Mouse (Mus musculus) intestine, embryonic 16.5 days (tissue): ENCODE measurements around the gene Rad51b. TPM values are rescaled to one million over a fixed set of nuclear protein-coding genes. Genes with fewer than 3 reads are reported as not detected.
A peak's percentile ranks its signal among the peaks of the same experiment; 100 is the strongest.

ENCODE experiments used
- ATAC-seq: fragments of 200-750 bp; cut with Nextera tagmentation; 2 replicates; pipeline ENCODE4 v1.8.0; 2017; ENCODE audit warnings: moderate TSS enrichment, moderate library complexity
- H3K27ac ChIP-seq: fragments of 300-500 bp; sonication (generic); 2 replicates; pipeline ENCODE4 v1.5.1; 2014; ENCODE audit warnings: mild to moderate bottlenecking, low read length
- H3K27me3 ChIP-seq: fragments of 300-500 bp; sonication (generic); replicated peaks from 2 replicates; pipeline ENCODE4 v1.6.1; 2014; ENCODE audit warnings: low read length, control low read depth, mixed read lengths; ENCODE audit not compliant: control insufficient read depth, insufficient read depth
- H3K36me3 ChIP-seq: fragments of 300-500 bp; sonication (generic); 2 replicates; pipeline ENCODE4 v1.6.1; 2014; ENCODE audit warnings: low read length, control low read depth; ENCODE audit not compliant: control insufficient read depth, insufficient read depth
- H3K4me1 ChIP-seq: fragments of 300-500 bp; sonication (generic); 2 replicates; pipeline ENCODE4 v1.6.1; 2014; ENCODE audit warnings: low read length, control low read depth, mixed read lengths; ENCODE audit not compliant: control insufficient read depth, insufficient read depth
- H3K4me2 ChIP-seq: fragments of 300-500 bp; sonication (generic); 2 replicates; pipeline ENCODE4 v1.6.1; 2014; ENCODE audit warnings: low read depth, low read length, control low read depth
- H3K4me3 ChIP-seq: fragments of 300-500 bp; sonication (generic); 2 replicates; pipeline ENCODE4 v1.5.1; 2014; ENCODE audit warnings: mild to moderate bottlenecking, low read length
- H3K9ac ChIP-seq: fragments of 300-500 bp; sonication (generic); 2 replicates; pipeline ENCODE4 v1.6.1; 2014; ENCODE audit warnings: low read depth, low read length
- H3K9me3 ChIP-seq: fragments of 300-500 bp; sonication (generic); 2 replicates; pipeline ENCODE4 v1.6.1; 2016; ENCODE audit warnings: low read length, control low read depth; ENCODE audit not compliant: control insufficient read depth
- WGBS: fragments of 180-500 bp; shearing (Covaris S2); extraction: QIAGEN DNeasy Blood & Tissue Kit; methylation state at CpG from one replicate; pipeline ENCODE4 v1.1.7; 2014; 5-methylcytosine and 5-hydroxymethylcytosine counted together
- polyA plus RNA-seq: library from polyadenylated mRNA; unstranded; fragments of >200 nt; fragmentation: Nextera tagmentation; extraction: Ambion mirVana; gene quantifications from 2 replicates; pipeline ENCODE4 v1.2.1, GENCODE M21; 2015

Gene Rad51b
- polyA plus RNA-seq, 1 experiment from 2014 or later: 6.8 TPM

GRCm38 (mm10) chr12:79655138-79655537 is 358.1 kb downstream of the Rad51b start:
- H3K4me1 ChIP-seq: peaks cover 4% of the 10 kb centered on the region; the same call in 1 of the 2 replicates
- no peaks in the 10 kb centered on the region for H3K9me3 ChIP-seq
- H3K9ac ChIP-seq: no peak overlapping the region
- H3K36me3 ChIP-seq: no peaks in the 10 kb centered on the region
- WGBS: 96% methylated on average over 5 of the region's 5 CpGs
- no peaks in the 10 kb centered on the region for H3K27me3 ChIP-seq
- no peak overlapping the region for H3K4me3 ChIP-seq
- H3K27ac ChIP-seq: no peak overlapping the region
- no peak overlapping the region for H3K4me2 ChIP-seq
- ATAC-seq: no peak

GRCm38 (mm10) chr12:79658861-79659260 is 361.8 kb downstream of the Rad51b start:
- no peak overlapping the region for H3K4me2 ChIP-seq
- WGBS: 66% methylated on average over 3 of the region's 3 CpGs
- no peak for ATAC-seq
- no peak overlapping the region for H3K4me3 ChIP-seq
- H3K27ac ChIP-seq: no peak overlapping the region
- H3K9me3 ChIP-seq: no peaks in the 10 kb centered on the region
- no peaks in the 10 kb centered on the region for H3K27me3 ChIP-seq
- no peaks in the 10 kb centered on the region for H3K36me3 ChIP-seq
- peaks cover 24% of the 10 kb centered on the region for H3K4me1 ChIP-seq
- H3K9ac ChIP-seq: no peak overlapping the region

- ATAC-seq: peak; percentile 66
- peaks cover 29% of the 10 kb centered on the region for H3K4me1 ChIP-seq
Measured at GRCm38 (mm10) chr12:79661270-79661669, 364.2 kb downstream of the Rad51b start.

GRCm38 (mm10) chr12:79663131-79663892 is 366.2 kb downstream of the Rad51b start:
- Histone ChIP-seq H3K9me3 (peaks cover 3% of the 10 kb centered on the region), H3K27ac (peak overlapping the region; percentile 40), H3K4me1 (peaks cover 27% of the 10 kb centered on the region), H3K4me3 (no peak overlapping the region), H3K36me3 (no peaks in the 10 kb centered on the region; the same call in 1 of the 2 replicates), H3K9ac (no peak overlapping the region), H3K4me2 (peak overlapping the region; percentile 4; the same call in 1 of the 2 replicates), H3K27me3 (no peaks in the 10 kb centered on the region)
- WGBS: 22% methylated on average over 10 of the region's 10 CpGs
- ATAC-seq: peak; percentile 87

More at GRCm38 (mm10) chr12:79661270-79661669, 364.2 kb downstream of the Rad51b start:
- Histone ChIP-seq H3K9me3 (no peaks in the 10 kb centered on the region), H3K4me3 (no peak overlapping the region), H3K4me2 (no peak overlapping the region), H3K36me3 (no peaks in the 10 kb centered on the region), H3K27me3 (no peaks in the 10 kb centered on the region), H3K27ac (no peak overlapping the region; the same call in 1 of the 2 replicates), H3K9ac (no peak overlapping the region)
- WGBS: 25% methylated on average over 2 of the region's 2 CpGs

GRCm38 (mm10) chr12:79663893-79664574 is 367.0 kb downstream of the Rad51b start:
- 55% methylated on average over 7 of the region's 7 CpGs for WGBS
- no peak overlapping the region for H3K4me3 ChIP-seq
- H3K27me3 ChIP-seq: no peaks in the 10 kb centered on the region
- no peak overlapping the region for H3K9ac ChIP-seq
- peaks cover 26% of the 10 kb centered on the region for H3K4me1 ChIP-seq
- H3K9me3 ChIP-seq: peaks cover 3% of the 10 kb centered on the region
- H3K36me3 ChIP-seq: no peaks in the 10 kb centered on the region; the same call in 1 of the 2 replicates
- peak; percentile 67 for ATAC-seq
- H3K4me2 ChIP-seq: no peak overlapping the region
- peak overlapping the region; percentile 14 for H3K27ac ChIP-seq

- Histone ChIP-seq H3K27ac (peak overlapping the region; percentile 83), H3K4me2 (peak overlapping the region; percentile 10; the same call in 1 of the 2 replicates), H3K36me3 (no peaks in the 10 kb centered on the region), H3K4me1 (peaks cover 25% of the 10 kb centered on the region), H3K9ac (no peak overlapping the region), H3K4me3 (no peak overlapping the region), H3K27me3 (no peaks in the 10 kb centered on the region), H3K9me3 (no peaks in the 10 kb centered on the region)
- WGBS: 53% methylated on average over 11 of the region's 11 CpGs
- ATAC-seq: peak; percentile 87
Measured at GRCm38 (mm10) chr12:79674846-79675439, 377.9 kb downstream of the Rad51b start.

- Histone ChIP-seq H3K4me2 (peak overlapping the region; percentile 10; the same call in 1 of the 2 replicates), H3K27ac (peak overlapping the region; percentile 83), H3K27me3 (no peaks in the 10 kb centered on the region), H3K4me1 (peaks cover 30% of the 10 kb centered on the region), H3K4me3 (no peak overlapping the region), H3K9ac (no peak overlapping the region), H3K36me3 (no peaks in the 10 kb centered on the region), H3K9me3 (no peaks in the 10 kb centered on the region)
- WGBS: 35% methylated on average over 13 of the region's 13 CpGs
- ATAC-seq: peak; percentile 83
Measured at GRCm38 (mm10) chr12:79675440-79676176, 378.5 kb downstream of the Rad51b start.

- Histone ChIP-seq H3K27me3 (no peaks in the 10 kb centered on the region), H3K4me1 (peaks cover 30% of the 10 kb centered on the region), H3K36me3 (no peaks in the 10 kb centered on the region), H3K9ac (no peak overlapping the region), H3K27ac (peak overlapping the region; percentile 83), H3K9me3 (no peaks in the 10 kb centered on the region), H3K4me2 (no peak overlapping the region), H3K4me3 (no peak overlapping the region)
- WGBS: 78% methylated on average over 6 of the region's 6 CpGs
- ATAC-seq: no peak
Measured at GRCm38 (mm10) chr12:79676251-79676650, 379.2 kb downstream of the Rad51b start.
